ENCODE assay signal across 20 mouse cellular contexts in genomic region chr1:43154491-43154890, GRCm38 (mm10). TPM values are rescaled to one million over a fixed set of nuclear protein-coding genes. Genes with fewer than 3 reads are reported as not detected.
DNase-seq lines count a peak whose midpoint lies in the region; ATAC-seq and TF ChIP-seq lines count a peak whose summit lies in the region.
"Had no signal": no experiment of that assay in that cellular context is flagged by ENCODE, and none has a peak within 500 bp of the region (broad histone marks: within the 10 kb centered on the region; RNA-seq: fewer than 3 reads in every experiment).

No protein-coding gene starts in this region.

- H3K27me3 ChIP-seq in heart, embryonic 11.5 days (ENCODE audit: control insufficient read depth, insufficient read depth, low read length), result no peaks in the 10 kb centered on the region
- no peaks in the 10 kb centered on the region for H3K27me3 ChIP-seq in kidney, embryonic 14.5 days (ENCODE audit: control insufficient read depth, insufficient read depth, low read length)
- H3K27me3 ChIP-seq in lung, postnatal 0 days (replicated peaks; ENCODE audit: insufficient read depth, low read length), result no peaks in the 10 kb centered on the region
- H3K27me3 ChIP-seq: hindbrain, embryonic 15.5 days; midbrain, embryonic 15.5 days had no signal

- 34% methylated on average over 2 of the region's 2 CpGs for WGBS in heart, embryonic 11.5 days (ENCODE audit: insufficient replicate concordance)
- 53% methylated on average over 2 of the region's 2 CpGs for WGBS in kidney, embryonic 14.5 days
- 40% methylated on average over 2 of the region's 2 CpGs for WGBS in lung, postnatal 0 days

- H3K4me2 ChIP-seq in heart, embryonic 11.5 days, result no peak overlapping the region
- no peak overlapping the region for H3K4me2 ChIP-seq in kidney, embryonic 14.5 days (replicated peaks; ENCODE audit: low read depth, low read length)
- no peak overlapping the region for H3K4me2 ChIP-seq in lung, postnatal 0 days (replicated peaks; ENCODE audit: low read depth, low read length)
- H3K4me2 ChIP-seq: hindbrain, embryonic 15.5 days; midbrain, embryonic 15.5 days had no signal

- no peak overlapping the region for H3K4me3 ChIP-seq in heart, embryonic 11.5 days (ENCODE audit: low read depth, low read length)
- H3K4me3 ChIP-seq in kidney, embryonic 14.5 days (ENCODE audit: low read length), result no peak overlapping the region
- H3K4me3 ChIP-seq in lung, postnatal 0 days (ENCODE audit: low read depth, low read length), result no peak overlapping the region
- H3K4me3 ChIP-seq: hindbrain, embryonic 15.5 days; megakaryocyte, embryonic 14.5 days; midbrain, embryonic 15.5 days had no signal

- TF ChIP-seq CTCF in lung, postnatal 0 days (IDR thresholded peaks at IDR 0.05), result no peak

- H3K9ac ChIP-seq in heart, embryonic 11.5 days (ENCODE audit: low read depth, low read length), result no peak overlapping the region
- H3K9ac ChIP-seq in kidney, embryonic 14.5 days (ENCODE audit: low read depth, low read length), result no peak overlapping the region
- H3K9ac ChIP-seq in lung, postnatal 0 days (replicated peaks; ENCODE audit: low read depth), result no peak overlapping the region
- H3K9ac ChIP-seq: hindbrain, embryonic 15.5 days; liver, postnatal 0 days; midbrain, embryonic 15.5 days had no signal

- peak; percentile 31; the same call in 1 of the 2 replicates for ATAC-seq in heart, embryonic 11.5 days (replicated peaks; ENCODE audit: insufficient number of reproducible peaks, low FRiP score, low TSS enrichment)
- ATAC-seq in kidney, embryonic 14.5 days (ENCODE audit: low FRiP score, low TSS enrichment), result no peak
- ATAC-seq in lung, postnatal 0 days, result peak; percentile 63
- ATAC-seq: liver, postnatal 0 days; midbrain, embryonic 15.5 days had no signal

- H3K27ac ChIP-seq in heart, embryonic 11.5 days (ENCODE audit: low read depth, low read length), result peak overlapping the region; percentile 8; the same call in 1 of the 2 replicates
- H3K27ac ChIP-seq in kidney, embryonic 14.5 days (ENCODE audit: low read depth, low read length), result peak overlapping the region; percentile 1; the same call in 1 of the 2 replicates
- H3K27ac ChIP-seq in lung, postnatal 0 days (ENCODE audit: low read length), result no peak overlapping the region
- H3K27ac ChIP-seq: hindbrain, embryonic 15.5 days; midbrain, embryonic 15.5 days had no signal

- H3K9me3 ChIP-seq in heart, embryonic 11.5 days (replicated peaks; ENCODE audit: control insufficient read depth, low read length), result no peaks in the 10 kb centered on the region
- no peaks in the 10 kb centered on the region for H3K9me3 ChIP-seq in kidney, embryonic 14.5 days (ENCODE audit: control insufficient read depth, low read length)
- no peaks in the 10 kb centered on the region for H3K9me3 ChIP-seq in lung, postnatal 0 days (ENCODE audit: low read length)
- H3K9me3 ChIP-seq: hindbrain, embryonic 15.5 days; midbrain, embryonic 15.5 days had no signal

- peaks cover 14% of the 10 kb centered on the region for H3K36me3 ChIP-seq in heart, embryonic 11.5 days (ENCODE audit: control insufficient read depth, insufficient read depth, low read length)
- peaks cover 13% of the 10 kb centered on the region; the same call in 1 of the 2 replicates for H3K36me3 ChIP-seq in kidney, embryonic 14.5 days (ENCODE audit: control insufficient read depth, insufficient read depth, low read length)
- H3K36me3 ChIP-seq in lung, postnatal 0 days (ENCODE audit: insufficient read depth, low read length), result no peaks in the 10 kb centered on the region
- H3K36me3 ChIP-seq: hindbrain, embryonic 15.5 days had no signal

- peaks cover 47% of the 10 kb centered on the region for H3K4me1 ChIP-seq in heart, embryonic 11.5 days (ENCODE audit: control insufficient read depth, insufficient read depth, low read length)
- H3K4me1 ChIP-seq in kidney, embryonic 14.5 days (ENCODE audit: control insufficient read depth, insufficient read depth, low read length), result 0 out of 2 replicates have a peak, but pooled peaks cover 5% of the 10 kb centered on the region
- peaks cover 2% of the 10 kb centered on the region; the same call in 1 of the 2 replicates for H3K4me1 ChIP-seq in lung, postnatal 0 days (ENCODE audit: insufficient read depth, low read depth, low read length)
- H3K4me1 ChIP-seq: hindbrain, embryonic 15.5 days; megakaryocyte, embryonic 14.5 days; midbrain, embryonic 15.5 days had no signal

- no peak for TF ChIP-seq EP300 in lung, postnatal 0 days (IDR thresholded peaks at IDR 0.05)

- no peak for DNase-seq in heart, adult 18-20 months
- DNase-seq in kidney, adult 11 months, result no peak
- peak; percentile 39 for DNase-seq in lung, postnatal 0 days (ENCODE audit: low spot score)
- no peak for DNase-seq in lung, postnatal 36 days
- DNase-seq in layer of hippocampus, postnatal 14 days (ENCODE audit: low spot score in 2 of 2), result no peak
- no peak for DNase-seq in gastrocnemius, adult 18-20 months (ENCODE audit: low spot score)
- DNase-seq: adrenal gland, postnatal 10 days; cerebellum, adult 11 months; cerebellum, postnatal 25 days; heart, adult 11 months; kidney, postnatal 14 days; layer of hippocampus, adult 9-11 months; liver; liver, postnatal 0 days; thymus, adult 2 months had no signal

RNA-seq across cellular contexts. Expression of gene Fhl2, which starts 42.3 kb away (rescaled TPM):
- 181 and 186 TPM in 2 replicates for polyA plus RNA-seq in heart, embryonic 11.5 days (2014; fragmentation: Nextera tagmentation; extraction: Ambion mirVana)
- total RNA-seq in heart, adult 18-20 months (2021), result 1,000 to 10,000 TPM; 1,612 to 1,845 TPM
- 74.1 and 87.6 TPM in 2 replicates for polyA plus RNA-seq in kidney, embryonic 14.5 days (2014; fragmentation: Nextera tagmentation; extraction: Ambion mirVana)
- 21.0 and 22.3 TPM in 2 replicates for polyA plus RNA-seq in lung, postnatal 0 days (2015; fragmentation: Nextera tagmentation; extraction: Ambion mirVana)
- total RNA-seq in layer of hippocampus, postnatal 14 days (2021), result 10 to 100 TPM; 43.5 to 46.4 TPM
- total RNA-seq in gastrocnemius, adult 18-20 months (2021), result 1 to 10 TPM; 4.4 to 6.7 TPM

RNA-seq across cellular contexts. Expression of gene AI597479, which starts 56.0 kb away (rescaled TPM):
- polyA plus RNA-seq in heart, embryonic 11.5 days (2014; fragmentation: Nextera tagmentation; extraction: Ambion mirVana), result 22.4 and 29.8 TPM in 2 replicates
- total RNA-seq in heart, adult 18-20 months (2021), result 10 to 100 TPM; 21.5 to 24.2 TPM
- polyA plus RNA-seq in kidney, embryonic 14.5 days (2014; fragmentation: Nextera tagmentation; extraction: Ambion mirVana), result 21.0 and 34.1 TPM in 2 replicates
- polyA plus RNA-seq in lung, postnatal 0 days (2015; fragmentation: Nextera tagmentation; extraction: Ambion mirVana), result 16.3 and 17.6 TPM in 2 replicates
- 10 to 100 TPM; 21.3 to 21.7 TPM for total RNA-seq in layer of hippocampus, postnatal 14 days (2021)
- total RNA-seq in gastrocnemius, adult 18-20 months (2021), result 10 to 100 TPM; 16.1 to 18.8 TPM

RNA-seq across cellular contexts. Expression of gene Tgfbrap1, which starts 56.1 kb away (rescaled TPM):
- 8.6 and 8.7 TPM in 2 replicates for polyA plus RNA-seq in heart, embryonic 11.5 days (2014; fragmentation: Nextera tagmentation; extraction: Ambion mirVana)
- total RNA-seq in heart, adult 18-20 months (2021), result 10 to 100 TPM; 14.2 to 15.1 TPM
- 6.7 and 13.6 TPM in 2 replicates for polyA plus RNA-seq in kidney, embryonic 14.5 days (2014; fragmentation: Nextera tagmentation; extraction: Ambion mirVana)
- polyA plus RNA-seq in lung, postnatal 0 days (2015; fragmentation: Nextera tagmentation; extraction: Ambion mirVana), result 7.7 and 8.4 TPM in 2 replicates
- total RNA-seq in layer of hippocampus, postnatal 14 days (2021), result 10 to 100 TPM; 40.6 to 42.3 TPM
- 10 to 100 TPM; 13.4 TPM for total RNA-seq in gastrocnemius, adult 18-20 months (2021)

Comparison
In these comparisons a context has a peak if more than half of its experiments do, and no peak if none do; other contexts are left out.
1. RNA of gene Fhl2, which starts 42.3 kb away (total RNA-seq): 1,612 to 1,845 TPM in heart, adult 18-20 months; 43.5 to 46.4 TPM in layer of hippocampus, postnatal 14 days and 4.4 to 6.7 TPM in gastrocnemius, adult 18-20 months; every median in the first group is over 10 times any median in the second.